Mouse (Mus musculus): ENCODE results near the gene Dnajb4. TPM values are rescaled to one million over a fixed set of nuclear protein-coding genes. Genes with fewer than 3 reads are reported as not detected.

Gene Dnajb4
- total RNA-seq, 1 experiment from 2014 or later, result 94.4 TPM

GRCm38 (mm10) chr3:152190679-152191477 is 19.2 kb downstream of the Dnajb4 start:
- ATAC-seq (replicated peaks in 1 of 2; ENCODE audit: insufficient read depth in 1 of 2, low FRiP score in 2 of 2, low TSS enrichment in 1 of 2, low read depth in 1 of 2, poor library complexity in 2 of 2, severe bottlenecking in 2 of 2), result no peak

- no peak for ATAC-seq (replicated peaks in 1 of 2; ENCODE audit: insufficient read depth in 1 of 2, low FRiP score in 2 of 2, low TSS enrichment in 1 of 2, low read depth in 1 of 2, poor library complexity in 2 of 2, severe bottlenecking in 2 of 2)
Observed at GRCm38 (mm10) chr3:152189306-152189705, 20.8 kb downstream of the Dnajb4 start.

GRCm38 (mm10) chr3:152186106-152186505 is 24.0 kb downstream of the Dnajb4 start:
- no peak for ATAC-seq (replicated peaks in 1 of 2; ENCODE audit: insufficient read depth in 1 of 2, low FRiP score in 2 of 2, low TSS enrichment in 1 of 2, low read depth in 1 of 2, poor library complexity in 2 of 2, severe bottlenecking in 2 of 2)

GRCm38 (mm10) chr3:152183522-152183921 is 26.6 kb downstream of the Dnajb4 start:
- no peak for ATAC-seq (replicated peaks in 1 of 2; ENCODE audit: insufficient read depth in 1 of 2, low FRiP score in 2 of 2, low TSS enrichment in 1 of 2, low read depth in 1 of 2, poor library complexity in 2 of 2, severe bottlenecking in 2 of 2)

- ATAC-seq (replicated peaks in 1 of 2; ENCODE audit: insufficient read depth in 1 of 2, low FRiP score in 2 of 2, low TSS enrichment in 1 of 2, low read depth in 1 of 2, poor library complexity in 2 of 2, severe bottlenecking in 2 of 2), result no peak
Observed at GRCm38 (mm10) chr3:152180624-152181023, 29.5 kb downstream of the Dnajb4 start.

- no peak for ATAC-seq (replicated peaks in 1 of 2; ENCODE audit: insufficient read depth in 1 of 2, low FRiP score in 2 of 2, low TSS enrichment in 1 of 2, low read depth in 1 of 2, poor library complexity in 2 of 2, severe bottlenecking in 2 of 2)
Observed at GRCm38 (mm10) chr3:152179285-152179684, 30.8 kb downstream of the Dnajb4 start.

GRCm38 (mm10) chr3:152178816-152179215 is 31.3 kb downstream of the Dnajb4 start:
- no peak for ATAC-seq (replicated peaks in 1 of 2; ENCODE audit: insufficient read depth in 1 of 2, low FRiP score in 2 of 2, low TSS enrichment in 1 of 2, low read depth in 1 of 2, poor library complexity in 2 of 2, severe bottlenecking in 2 of 2)

GRCm38 (mm10) chr3:152172322-152172935 is 37.7 kb downstream of the Dnajb4 start:
- ATAC-seq (replicated peaks in 1 of 2; ENCODE audit: insufficient read depth in 1 of 2, low FRiP score in 2 of 2, low TSS enrichment in 1 of 2, low read depth in 1 of 2, poor library complexity in 2 of 2, severe bottlenecking in 2 of 2), result no peak

GRCm38 (mm10) chr3:152171862-152172261 is 38.2 kb downstream of the Dnajb4 start:
- no peak for ATAC-seq (replicated peaks in 1 of 2; ENCODE audit: insufficient read depth in 1 of 2, low FRiP score in 2 of 2, low TSS enrichment in 1 of 2, low read depth in 1 of 2, poor library complexity in 2 of 2, severe bottlenecking in 2 of 2)

- no peak for ATAC-seq (replicated peaks in 1 of 2; ENCODE audit: insufficient read depth in 1 of 2, low FRiP score in 2 of 2, low TSS enrichment in 1 of 2, low read depth in 1 of 2, poor library complexity in 2 of 2, severe bottlenecking in 2 of 2)
Observed at GRCm38 (mm10) chr3:152171236-152171635, 38.9 kb downstream of the Dnajb4 start.

GRCm38 (mm10) chr3:152170407-152170806 is 39.7 kb downstream of the Dnajb4 start:
- ATAC-seq (replicated peaks in 1 of 2; ENCODE audit: insufficient read depth in 1 of 2, low FRiP score in 2 of 2, low TSS enrichment in 1 of 2, low read depth in 1 of 2, poor library complexity in 2 of 2, severe bottlenecking in 2 of 2), result no peak

GRCm38 (mm10) chr3:152168007-152168406 is 42.1 kb downstream of the Dnajb4 start:
- ATAC-seq (replicated peaks in 1 of 2; ENCODE audit: insufficient read depth in 1 of 2, low FRiP score in 2 of 2, low TSS enrichment in 1 of 2, low read depth in 1 of 2, poor library complexity in 2 of 2, severe bottlenecking in 2 of 2), result no peak

- no peak for ATAC-seq (replicated peaks in 1 of 2; ENCODE audit: insufficient read depth in 1 of 2, low FRiP score in 2 of 2, low TSS enrichment in 1 of 2, low read depth in 1 of 2, poor library complexity in 2 of 2, severe bottlenecking in 2 of 2)
Observed at GRCm38 (mm10) chr3:152166699-152167451, 43.2 kb downstream of the Dnajb4 start.

- ATAC-seq (replicated peaks in 1 of 2; ENCODE audit: insufficient read depth in 1 of 2, low FRiP score in 2 of 2, low TSS enrichment in 1 of 2, low read depth in 1 of 2, poor library complexity in 2 of 2, severe bottlenecking in 2 of 2), result peak; percentile 7 to 40; a peak in 2 of 4 replicates
Observed at GRCm38 (mm10) chr3:152166099-152166423, 44.0 kb downstream of the Dnajb4 start, which contains the start of gene Gipc2. TSS of gene Gipc2 (minus strand) at chr3:152166230.

- ATAC-seq (replicated peaks in 1 of 2; ENCODE audit: insufficient read depth in 1 of 2, low FRiP score in 2 of 2, low TSS enrichment in 1 of 2, low read depth in 1 of 2, poor library complexity in 2 of 2, severe bottlenecking in 2 of 2), result peak in 1 of 2 experiments; percentile 43; a peak in 2 of 4 replicates
Observed at GRCm38 (mm10) chr3:152165351-152166098, 44.6 kb downstream of the Dnajb4 start.

- ATAC-seq (replicated peaks in 1 of 2; ENCODE audit: insufficient read depth in 1 of 2, low FRiP score in 2 of 2, low TSS enrichment in 1 of 2, low read depth in 1 of 2, poor library complexity in 2 of 2, severe bottlenecking in 2 of 2), result no peak
Observed at GRCm38 (mm10) chr3:152165014-152165350, 45.1 kb downstream of the Dnajb4 start.

- no peak for ATAC-seq (replicated peaks in 1 of 2; ENCODE audit: insufficient read depth in 1 of 2, low FRiP score in 2 of 2, low TSS enrichment in 1 of 2, low read depth in 1 of 2, poor library complexity in 2 of 2, severe bottlenecking in 2 of 2)
Observed at GRCm38 (mm10) chr3:152163320-152163719, 46.8 kb downstream of the Dnajb4 start.

GRCm38 (mm10) chr3:152160607-152161006 is 49.5 kb downstream of the Dnajb4 start:
- no peak for ATAC-seq (replicated peaks in 1 of 2; ENCODE audit: insufficient read depth in 1 of 2, low FRiP score in 2 of 2, low TSS enrichment in 1 of 2, low read depth in 1 of 2, poor library complexity in 2 of 2, severe bottlenecking in 2 of 2)
